ENCODE assay signal across 8 mouse cellular contexts in genomic region chr17:25791320-25791842, GRCm38 (mm10). TPM values are rescaled to one million over a fixed set of nuclear protein-coding genes. Genes with fewer than 3 reads are reported as not detected.
DNase-seq lines count a peak whose midpoint lies in the region; ATAC-seq and TF ChIP-seq lines count a peak whose summit lies in the region.

No protein-coding gene starts in this region.

- TF ChIP-seq CTCF in lung, adult 2 months (IDR thresholded peaks at IDR 0.05; ENCODE audit: insufficient read depth, low read length), result no peak

- no peaks in the 10 kb centered on the region for H3K9me3 ChIP-seq in embryonic facial prominence, embryonic 13.5 days
- no peaks in the 10 kb centered on the region for H3K9me3 ChIP-seq in intestine, embryonic 16.5 days (ENCODE audit: control insufficient read depth, low read length)
- no peaks in the 10 kb centered on the region for H3K9me3 ChIP-seq in neural tube, embryonic 14.5 days (ENCODE audit: control insufficient read depth, low read length)

- H3K27ac ChIP-seq in embryonic facial prominence, embryonic 13.5 days, result peak overlapping the region; percentile 94
- peak overlapping the region; percentile 99 for H3K27ac ChIP-seq in intestine, embryonic 16.5 days (ENCODE audit: low read length)
- H3K27ac ChIP-seq in neural tube, embryonic 14.5 days (ENCODE audit: low read depth, low read length), result peak overlapping the region; percentile 91

- peaks cover 23% of the 10 kb centered on the region for H3K36me3 ChIP-seq in embryonic facial prominence, embryonic 13.5 days
- H3K36me3 ChIP-seq in intestine, embryonic 16.5 days (ENCODE audit: control insufficient read depth, insufficient read depth, low read length), result peaks cover 10% of the 10 kb centered on the region; the same call in 1 of the 2 replicates
- no peaks in the 10 kb centered on the region; the same call in 1 of the 2 replicates for H3K36me3 ChIP-seq in neural tube, embryonic 14.5 days (ENCODE audit: control insufficient read depth, insufficient read depth, low read length)

- TF ChIP-seq POLR2A in lung, adult 2 months (IDR thresholded peaks at IDR 0.05; ENCODE audit: borderline replicate concordance, extremely low read depth, low read depth, low read length), result peak; percentile 5; the same call in 1 of the 2 replicates

- peak overlapping the region; percentile 82 for H3K9ac ChIP-seq in embryonic facial prominence, embryonic 13.5 days
- peak overlapping the region; percentile 89 for H3K9ac ChIP-seq in intestine, embryonic 16.5 days (ENCODE audit: low read depth, low read length)
- peak overlapping the region; percentile 78 for H3K9ac ChIP-seq in neural tube, embryonic 14.5 days (replicated peaks; ENCODE audit: low read depth, low read length)

- intact Hi-C loops in gastrocnemius, postnatal 36 days (cut with DNase I), result no loop called here

- H3K4me3 ChIP-seq in lung, adult 2 months (replicated peaks; ENCODE audit: extremely low read depth, low read depth, low read length), result peak overlapping the region; percentile 62
- H3K4me3 ChIP-seq in embryonic facial prominence, embryonic 13.5 days, result peak overlapping the region; percentile 75
- peak overlapping the region; percentile 85 for H3K4me3 ChIP-seq in intestine, embryonic 16.5 days (ENCODE audit: low read length)
- peak overlapping the region; percentile 75 for H3K4me3 ChIP-seq in neural tube, embryonic 14.5 days (ENCODE audit: low read depth, low read length)

- H3K27me3 ChIP-seq in embryonic facial prominence, embryonic 13.5 days, result no peaks in the 10 kb centered on the region
- no peaks in the 10 kb centered on the region for H3K27me3 ChIP-seq in intestine, embryonic 16.5 days (replicated peaks; ENCODE audit: control insufficient read depth, insufficient read depth, low read length)
- H3K27me3 ChIP-seq in neural tube, embryonic 14.5 days (ENCODE audit: control insufficient read depth, insufficient read depth, low read length), result no peaks in the 10 kb centered on the region

- 22% methylated on average over 19 of the region's 19 CpGs for WGBS in lung, adult 2 months
- WGBS in embryonic facial prominence, embryonic 13.5 days, result 27% methylated on average over 19 of the region's 19 CpGs
- WGBS in intestine, embryonic 16.5 days, result 28% methylated on average over 19 of the region's 19 CpGs
- 27% methylated on average over 19 of the region's 19 CpGs for WGBS in neural tube, embryonic 14.5 days

- DNase-seq in lung, adult 2 months, result no peak
- DNase-seq in lung, postnatal 25 days (ENCODE audit: low spot score), result no peak
- DNase-seq in gastrocnemius, postnatal 10 days, result no peak
- no peak for DNase-seq in gastrocnemius, postnatal 36 days
- DNase-seq in spleen, postnatal 14 days (ENCODE audit: low spot score in 2 of 2), result no peak

- no peak for ATAC-seq in embryonic facial prominence, embryonic 13.5 days (ENCODE audit: insufficient number of reproducible peaks, insufficient read depth, low FRiP score, low TSS enrichment, low read depth)
- peak; percentile 6; the same call in 1 of the 2 replicates for ATAC-seq in intestine, embryonic 16.5 days
- peak; percentile 0; the same call in 1 of the 2 replicates for ATAC-seq in neural tube, embryonic 14.5 days (ENCODE audit: low read depth)

- peak overlapping the region; percentile 87 for H3K4me2 ChIP-seq in embryonic facial prominence, embryonic 13.5 days
- peak overlapping the region; percentile 90 for H3K4me2 ChIP-seq in intestine, embryonic 16.5 days (ENCODE audit: low read depth, low read length)
- peak overlapping the region; percentile 77 for H3K4me2 ChIP-seq in neural tube, embryonic 14.5 days (ENCODE audit: low read depth, low read length)

- H3K4me1 ChIP-seq in lung, adult 2 months (ENCODE audit: control insufficient read depth, insufficient read depth, low read length), result peaks cover 10% of the 10 kb centered on the region
- peaks cover 43% of the 10 kb centered on the region for H3K4me1 ChIP-seq in embryonic facial prominence, embryonic 13.5 days
- H3K4me1 ChIP-seq in intestine, embryonic 16.5 days (ENCODE audit: control insufficient read depth, insufficient read depth, low read length), result peaks cover 31% of the 10 kb centered on the region
- H3K4me1 ChIP-seq in neural tube, embryonic 14.5 days (ENCODE audit: control insufficient read depth, insufficient read depth, low read length), result peaks cover 28% of the 10 kb centered on the region

RNA-seq across cellular contexts. Expression of gene Fam173a, which starts 1.3 kb away (rescaled TPM):
- polyA plus RNA-seq in lung, adult 2 months (2012; rRNA removed), result 114 and 128 TPM in 2 replicates
- 65.3 and 78.1 TPM in 2 replicates for polyA plus RNA-seq in embryonic facial prominence, embryonic 13.5 days (2015; fragmentation: Nextera tagmentation; extraction: Ambion mirVana)
- 111 and 112 TPM in 2 replicates for polyA plus RNA-seq in intestine, embryonic 16.5 days (2015; fragmentation: Nextera tagmentation; extraction: Ambion mirVana)
- polyA plus RNA-seq in neural tube, embryonic 14.5 days (2014; fragmentation: Nextera tagmentation; extraction: Ambion mirVana), result 79.9 and 88.4 TPM in 2 replicates
- total RNA-seq in gastrocnemius, postnatal 10 days (2021), result 10 to 100 TPM; 38.3 to 39.4 TPM
- total RNA-seq in gastrocnemius, postnatal 36 days (2021), result 10 to 100 TPM; 34.8 to 38.9 TPM

RNA-seq across cellular contexts. Expression of gene AC134908.4, which starts 4.1 kb away (rescaled TPM):
- polyA plus RNA-seq in lung, adult 2 months (2012; rRNA removed), result 0.41 TPM in 1 of 2 replicates, not detected in the other
- polyA plus RNA-seq in embryonic facial prominence, embryonic 13.5 days (2015; fragmentation: Nextera tagmentation; extraction: Ambion mirVana), result not detected in 2 replicates
- polyA plus RNA-seq in intestine, embryonic 16.5 days (2015; fragmentation: Nextera tagmentation; extraction: Ambion mirVana), result not detected in 2 replicates
- 0.55 TPM in 1 of 2 replicates, not detected in the other for polyA plus RNA-seq in neural tube, embryonic 14.5 days (2014; fragmentation: Nextera tagmentation; extraction: Ambion mirVana)
- total RNA-seq in gastrocnemius, postnatal 10 days (2021), result not detected
- not detected for total RNA-seq in gastrocnemius, postnatal 36 days (2021)

RNA-seq across cellular contexts. Expression of gene Ccdc78, which starts 5.0 kb away (rescaled TPM):
- polyA plus RNA-seq in lung, adult 2 months (2012; rRNA removed), result 14.0 and 15.6 TPM in 2 replicates
- 0.20 and 0.25 TPM in 2 replicates for polyA plus RNA-seq in embryonic facial prominence, embryonic 13.5 days (2015; fragmentation: Nextera tagmentation; extraction: Ambion mirVana)
- 0.16 and 0.27 TPM in 2 replicates for polyA plus RNA-seq in intestine, embryonic 16.5 days (2015; fragmentation: Nextera tagmentation; extraction: Ambion mirVana)
- polyA plus RNA-seq in neural tube, embryonic 14.5 days (2014; fragmentation: Nextera tagmentation; extraction: Ambion mirVana), result 0.17 and 0.23 TPM in 2 replicates
- total RNA-seq in gastrocnemius, postnatal 10 days (2021), result not detected
- total RNA-seq in gastrocnemius, postnatal 36 days (2021), result not detected

RNA-seq across cellular contexts. Expression of gene Metrn, which starts 5.6 kb away (rescaled TPM):
- polyA plus RNA-seq in lung, adult 2 months (2012; rRNA removed), result 40.3 and 44.9 TPM in 2 replicates
- polyA plus RNA-seq in embryonic facial prominence, embryonic 13.5 days (2015; fragmentation: Nextera tagmentation; extraction: Ambion mirVana), result 43.4 and 50.1 TPM in 2 replicates
- 34.6 and 37.0 TPM in 2 replicates for polyA plus RNA-seq in intestine, embryonic 16.5 days (2015; fragmentation: Nextera tagmentation; extraction: Ambion mirVana)
- 7.3 and 14.3 TPM in 2 replicates for polyA plus RNA-seq in neural tube, embryonic 14.5 days (2014; fragmentation: Nextera tagmentation; extraction: Ambion mirVana)
- total RNA-seq in gastrocnemius, postnatal 10 days (2021), result 10 to 100 TPM; 51.5 to 57.4 TPM
- 10 to 100 TPM; 48.4 to 50.8 TPM for total RNA-seq in gastrocnemius, postnatal 36 days (2021)

RNA-seq across cellular contexts. Expression of gene Haghl, which starts 5.9 kb away (rescaled TPM):
- polyA plus RNA-seq in lung, adult 2 months (2012; rRNA removed), result 48.9 and 56.2 TPM in 2 replicates
- 74.6 and 89.5 TPM in 2 replicates for polyA plus RNA-seq in embryonic facial prominence, embryonic 13.5 days (2015; fragmentation: Nextera tagmentation; extraction: Ambion mirVana)
- 36.8 and 41.1 TPM in 2 replicates for polyA plus RNA-seq in intestine, embryonic 16.5 days (2015; fragmentation: Nextera tagmentation; extraction: Ambion mirVana)
- 140 and 181 TPM in 2 replicates for polyA plus RNA-seq in neural tube, embryonic 14.5 days (2014; fragmentation: Nextera tagmentation; extraction: Ambion mirVana)
- total RNA-seq in gastrocnemius, postnatal 10 days (2021), result 10 to 100 TPM; 16.8 to 22.2 TPM
- 10 to 100 TPM in 1 of 2 experiments, 1 to 10 TPM in 1; 8.7 to 10.1 TPM for total RNA-seq in gastrocnemius, postnatal 36 days (2021)

Comparison
In these comparisons a context has a peak if more than half of its experiments do, and no peak if none do; other contexts are left out.
1. RNA of gene Ccdc78, which starts 5.0 kb away (polyA plus RNA-seq): 14.0 to 15.6 TPM in lung, adult 2 months; 0.17 to 0.23 TPM in neural tube, embryonic 14.5 days, 0.20 to 0.25 TPM in embryonic facial prominence, embryonic 13.5 days and 0.16 to 0.27 TPM in intestine, embryonic 16.5 days; every median in the first group is over 10 times any median in the second.
2. Peak in every context shown above with its lines, with median percentiles within 50 percentile points of each other: H3K4me3 ChIP-seq, H3K27ac ChIP-seq, H3K4me2 ChIP-seq and H3K9ac ChIP-seq.